Mouse (Mus musculus) cerebellum, adult 11 months (tissue): ENCODE results near the gene Fam72a.

Source experiments
- DNase-seq: peaks from one replicate; pipeline ENCODE4 v3.0.0; 2022

Gene Fam72a

GRCm38 (mm10) chr1:131586836-131587235 lies 59.1 kb downstream of the Fam72a start:
- DNase-seq: no peak
